Mouse (Mus musculus): Measurements from ENCODE around the gene Tmem98.

The Tmem98 gene

GRCm38 (mm10) chr11:80791677-80792432 lies 18.1 kb upstream of the Tmem98 start:
- no peak for DNase-seq

GRCm38 (mm10) chr11:80793386-80793785 lies 16.6 kb upstream of the Tmem98 start:
- no peak for DNase-seq

GRCm38 (mm10) chr11:80794290-80794689 lies 15.7 kb upstream of the Tmem98 start:
- no peak for DNase-seq

- peak; percentile 59 to 65 for DNase-seq
Observed at GRCm38 (mm10) chr11:80795431-80795830, 14.5 kb upstream of the Tmem98 start.

GRCm38 (mm10) chr11:80799979-80800378 lies 10.0 kb upstream of the Tmem98 start:
- DNase-seq = peak; percentile 60 to 63

GRCm38 (mm10) chr11:80802706-80803105 lies 7.3 kb upstream of the Tmem98 start:
- DNase-seq = peak; percentile 48 to 72

- peak; percentile 44 to 45 for DNase-seq
Observed at GRCm38 (mm10) chr11:80808551-80809070, 1.4 kb upstream of the Tmem98 start.

GRCm38 (mm10) chr11:80809666-80809992 lies 346 bp upstream of the Tmem98 start:
- no peak for DNase-seq

GRCm38 (mm10) chr11:80811156-80811555 lies 1.2 kb downstream of the Tmem98 start:
- DNase-seq = no peak

- DNase-seq = no peak
Observed at GRCm38 (mm10) chr11:80815354-80815753, 5.4 kb downstream of the Tmem98 start.

GRCm38 (mm10) chr11:80818060-80818697 lies 8.2 kb downstream of the Tmem98 start:
- peak; percentile 85 to 89 for DNase-seq

GRCm38 (mm10) chr11:80820085-80820484 lies 10.1 kb downstream of the Tmem98 start:
- no peak for DNase-seq

- peak; percentile 49 to 65 for DNase-seq
Observed at GRCm38 (mm10) chr11:80821296-80821695, 11.3 kb downstream of the Tmem98 start.

GRCm38 (mm10) chr11:80821794-80822193 lies 11.8 kb downstream of the Tmem98 start:
- no peak for DNase-seq

- no peak for DNase-seq
Observed at GRCm38 (mm10) chr11:80835395-80835794, 25.4 kb downstream of the Tmem98 start.

GRCm38 (mm10) chr11:80835841-80836240 lies 25.9 kb downstream of the Tmem98 start:
- DNase-seq = no peak

- no peak for DNase-seq
Observed at GRCm38 (mm10) chr11:80838724-80839123, 28.7 kb downstream of the Tmem98 start.

GRCm38 (mm10) chr11:80843435-80843834 lies 33.5 kb downstream of the Tmem98 start:
- DNase-seq = no peak

GRCm38 (mm10) chr11:80845486-80845885 lies 35.5 kb downstream of the Tmem98 start:
- DNase-seq = no peak

- no peak for DNase-seq
Observed at GRCm38 (mm10) chr11:80846115-80846514, 36.1 kb downstream of the Tmem98 start.

- no peak for DNase-seq
Observed at GRCm38 (mm10) chr11:80848131-80848530, 38.2 kb downstream of the Tmem98 start.

- peak in 1 of 2 experiments; percentile 56 for DNase-seq
Observed at GRCm38 (mm10) chr11:80851859-80852258, 41.9 kb downstream of the Tmem98 start.

GRCm38 (mm10) chr11:80853014-80853413 lies 43.0 kb downstream of the Tmem98 start:
- no peak for DNase-seq

GRCm38 (mm10) chr11:80854430-80854829 lies 44.5 kb downstream of the Tmem98 start:
- no peak for DNase-seq

All from kidney, postnatal 25 days (tissue).